Mouse (Mus musculus): ENCODE measurements around the gene Mapk9. TPM values are rescaled to one million over a fixed set of nuclear protein-coding genes. Genes with fewer than 3 reads are reported as not detected.

Gene Mapk9
- polyA plus RNA-seq, 1 experiment = 10.4 TPM

GRCm38 (mm10) chr11:49863926-49864325 is 17.4 kb downstream of the Mapk9 start:
- no peak for TF ChIP-seq GATA1 (IDR thresholded peaks at IDR 0.05; ENCODE audit: low read length)

- TF ChIP-seq GATA1 (IDR thresholded peaks at IDR 0.05; ENCODE audit: low read length) = no peak
Observed at GRCm38 (mm10) chr11:49867320-49867719, 20.8 kb downstream of the Mapk9 start.

- TF ChIP-seq GATA1 (IDR thresholded peaks at IDR 0.05; ENCODE audit: low read length) = no peak
Observed at GRCm38 (mm10) chr11:49869762-49870161, 23.2 kb downstream of the Mapk9 start.

GRCm38 (mm10) chr11:49871914-49872313 is 25.4 kb downstream of the Mapk9 start:
- TF ChIP-seq GATA1 (IDR thresholded peaks at IDR 0.05; ENCODE audit: low read length) = no peak

GRCm38 (mm10) chr11:49872779-49873178 is 26.2 kb downstream of the Mapk9 start:
- TF ChIP-seq GATA1 (IDR thresholded peaks at IDR 0.05; ENCODE audit: low read length) = no peak

- no peak for TF ChIP-seq GATA1 (IDR thresholded peaks at IDR 0.05; ENCODE audit: low read length)
Observed at GRCm38 (mm10) chr11:49876948-49877817, 30.6 kb downstream of the Mapk9 start.

- TF ChIP-seq GATA1 (IDR thresholded peaks at IDR 0.05; ENCODE audit: low read length) = no peak
Observed at GRCm38 (mm10) chr11:49879950-49880642, 33.5 kb downstream of the Mapk9 start.

- TF ChIP-seq GATA1 (IDR thresholded peaks at IDR 0.05; ENCODE audit: low read length) = no peak
Observed at GRCm38 (mm10) chr11:49883394-49883793, 36.8 kb downstream of the Mapk9 start.

GRCm38 (mm10) chr11:49888469-49888868 is 41.9 kb downstream of the Mapk9 start:
- TF ChIP-seq GATA1 (IDR thresholded peaks at IDR 0.05; ENCODE audit: low read length) = no peak

GRCm38 (mm10) chr11:49891993-49892392 is 45.4 kb downstream of the Mapk9 start:
- no peak for TF ChIP-seq GATA1 (IDR thresholded peaks at IDR 0.05; ENCODE audit: low read length)

GRCm38 (mm10) chr11:49893806-49894205 is 47.3 kb downstream of the Mapk9 start:
- no peak for TF ChIP-seq GATA1 (IDR thresholded peaks at IDR 0.05; ENCODE audit: low read length)

- no peak for TF ChIP-seq GATA1 (IDR thresholded peaks at IDR 0.05; ENCODE audit: low read length)
Observed at GRCm38 (mm10) chr11:49895966-49896590, 49.5 kb downstream of the Mapk9 start.

GRCm38 (mm10) chr11:49900043-49900442 is 53.5 kb downstream of the Mapk9 start:
- TF ChIP-seq GATA1 (IDR thresholded peaks at IDR 0.05; ENCODE audit: low read length) = no peak

- TF ChIP-seq GATA1 (IDR thresholded peaks at IDR 0.05; ENCODE audit: low read length) = no peak
Observed at GRCm38 (mm10) chr11:49900962-49901658, 54.6 kb downstream of the Mapk9 start.

- TF ChIP-seq GATA1 (IDR thresholded peaks at IDR 0.05; ENCODE audit: low read length) = no peak
Observed at GRCm38 (mm10) chr11:49901659-49902458, 55.3 kb downstream of the Mapk9 start, which contains the start of gene Rasgef1c. Gene Rasgef1c, plus strand, starts transcription at chr11:49901835.
